Mouse (Mus musculus): Measurements from ENCODE around the gene Fam174b.

The Fam174b gene

DNA sequence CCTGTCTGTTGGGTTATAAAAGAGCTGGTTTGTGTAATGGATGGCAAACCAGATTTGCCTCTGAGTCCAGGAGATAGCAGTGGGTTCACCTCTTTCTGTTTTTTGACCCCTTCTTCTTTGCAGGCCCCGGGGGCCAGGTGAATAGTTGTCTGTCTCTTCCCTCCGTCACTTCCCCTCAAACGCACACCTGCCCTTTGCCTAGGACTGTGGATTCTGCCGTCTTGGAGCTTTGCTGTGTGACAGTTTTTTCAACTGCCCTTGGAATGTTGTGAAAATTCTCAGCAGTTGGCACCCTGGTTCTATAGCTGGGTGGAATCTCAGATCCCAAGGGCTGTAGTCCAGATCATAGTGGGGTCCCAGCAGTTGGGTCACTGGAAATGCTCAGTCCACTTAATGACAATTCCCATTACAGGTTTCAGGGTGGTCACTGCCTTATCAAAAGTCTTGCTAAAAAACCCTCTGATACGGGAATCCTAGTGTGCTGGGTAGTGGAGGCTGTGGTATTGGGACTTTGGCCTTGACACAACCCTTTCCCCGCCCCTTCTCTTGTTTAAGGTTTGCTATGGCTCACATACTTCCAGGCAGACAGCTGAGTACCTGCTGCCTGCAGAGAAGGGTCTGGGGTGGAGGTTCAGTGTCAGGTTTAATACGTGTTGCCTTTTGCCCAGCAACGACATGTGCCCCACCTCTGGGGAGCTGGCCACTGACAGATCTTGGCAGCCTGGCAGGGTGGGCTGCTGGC is 76.3 kb downstream of the Fam174b start:
- no peak for DNase-seq

DNA sequence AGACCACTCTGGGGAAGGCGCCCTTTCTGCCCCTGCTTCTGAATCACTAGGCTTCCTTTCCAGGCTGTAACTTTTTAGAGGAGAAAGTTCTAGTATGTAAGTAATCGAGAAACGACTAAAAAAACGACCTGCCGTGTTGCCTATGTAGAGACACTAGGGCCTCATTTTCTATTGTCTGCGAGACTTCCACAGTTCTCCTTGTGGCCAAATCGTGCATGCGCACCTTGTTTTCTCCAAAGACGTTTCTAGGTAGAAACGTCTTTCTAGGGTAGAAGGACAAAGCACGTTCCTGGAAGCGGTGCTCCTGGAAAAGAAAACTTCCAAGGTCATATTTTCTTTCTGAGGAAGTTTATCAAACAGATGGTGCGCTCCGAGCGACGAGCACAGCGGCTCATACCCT is 79.3 kb downstream of the Fam174b start:
- DNase-seq: no peak

Measured in thymus, postnatal 25 days (tissue).